Mouse (Mus musculus) monocyte, adult 5-6 weeks (primary cell): ENCODE measurements around the gene Hsd17b13. TPM values are rescaled to one million over a fixed set of nuclear protein-coding genes. Genes with fewer than 3 reads are reported as not detected.
"Not testable (repeated sequence)": the region's sequence is repeated elsewhere in the genome, so short reads cannot be mapped to it uniquely, and the experiment has no call there.

ENCODE experiments used
- ATAC-seq: fragments of 153-309, 156-312 bp; replicated peaks from 2 replicates; pipeline ENCODE4 v1.8.0; 2017; ENCODE audit warnings: mild to moderate bottlenecking; ENCODE audit not compliant: low TSS enrichment, insufficient number of reproducible peaks, severe bottlenecking, poor library complexity, low FRiP score
- total RNA-seq: library from RNA; stranded (forward); fragments of 200-1000, 200-491, 200-594 nt; gene quantifications from 3 replicates; pipeline ENCODE4 v1.2.3, GENCODE M21; 2017

Gene Hsd17b13
- 0.68 TPM in 1 of 3 replicates, not detected in the others for total RNA-seq

GRCm38 (mm10) chr5:103977297-103977696, at the start of gene Hsd17b13:
Gene Hsd17b13 (minus strand): TSS chr5:103977410.
- no peak for ATAC-seq

GRCm38 (mm10) chr5:104025245-104025854, 48.1 kb upstream of the Hsd17b13 start:
- ATAC-seq: no peak

- ATAC-seq: no peak
Observed at GRCm38 (mm10) chr5:104024762-104025161, 47.6 kb upstream of the Hsd17b13 start.

- ATAC-seq: not testable (repeated sequence)
Observed at GRCm38 (mm10) chr5:104024193-104024592, 47.0 kb upstream of the Hsd17b13 start.

GRCm38 (mm10) chr5:104023289-104024020, 46.2 kb upstream of the Hsd17b13 start:
- no peak for ATAC-seq

GRCm38 (mm10) chr5:104022558-104022957, 45.3 kb upstream of the Hsd17b13 start:
- no peak for ATAC-seq

GRCm38 (mm10) chr5:104021597-104022378, 44.6 kb upstream of the Hsd17b13 start, which contains the start of gene Hsd17b11:
Gene Hsd17b11 (minus strand): TSS chr5:104021919.
- peak; percentile 77 for ATAC-seq

- ATAC-seq: no peak
Observed at GRCm38 (mm10) chr5:104011419-104011818, 34.2 kb upstream of the Hsd17b13 start.

- ATAC-seq: no peak
Observed at GRCm38 (mm10) chr5:104010261-104010660, 33.1 kb upstream of the Hsd17b13 start.

GRCm38 (mm10) chr5:104009421-104009820, 32.2 kb upstream of the Hsd17b13 start:
- ATAC-seq: no peak

GRCm38 (mm10) chr5:104007801-104008200, 30.6 kb upstream of the Hsd17b13 start:
- no peak for ATAC-seq

- no peak for ATAC-seq
Observed at GRCm38 (mm10) chr5:104006811-104007210, 29.6 kb upstream of the Hsd17b13 start.

GRCm38 (mm10) chr5:104003955-104004354, 26.7 kb upstream of the Hsd17b13 start:
- ATAC-seq: no peak

GRCm38 (mm10) chr5:104003256-104003931, 26.2 kb upstream of the Hsd17b13 start:
- no peak for ATAC-seq

- ATAC-seq: no peak
Observed at GRCm38 (mm10) chr5:104002549-104003255, 25.5 kb upstream of the Hsd17b13 start.

- peak; percentile 81 for ATAC-seq
Observed at GRCm38 (mm10) chr5:103999738-104000137, 22.5 kb upstream of the Hsd17b13 start.

GRCm38 (mm10) chr5:103998739-103999138, 21.5 kb upstream of the Hsd17b13 start:
- ATAC-seq: no peak

GRCm38 (mm10) chr5:103995181-103995580, 18.0 kb upstream of the Hsd17b13 start:
- 0 out of 2 replicates have a peak, but pooled peaks have one; percentile 35 for ATAC-seq
